Mouse (Mus musculus) gastrocnemius, adult 8-10 months (tissue): ENCODE results near the gene Grid2. TPM values are rescaled to one million over a fixed set of nuclear protein-coding genes. Genes with fewer than 3 reads are reported as not detected.

Experiments
- DNase-seq, 2 experiments: peaks; one replicate each; pipeline ENCODE4 v3.0.0; 2022; ENCODE audit warnings: low spot score in 2 of 2
- total RNA-seq, 4 experiments: library from RNA; stranded (reverse); gene quantifications; 2 replicates each; pipeline ENCODE4 v1.2.4; 2022

Grid2 gene
- total RNA-seq, 4 experiments from 2014 or later: not detected

DNA sequence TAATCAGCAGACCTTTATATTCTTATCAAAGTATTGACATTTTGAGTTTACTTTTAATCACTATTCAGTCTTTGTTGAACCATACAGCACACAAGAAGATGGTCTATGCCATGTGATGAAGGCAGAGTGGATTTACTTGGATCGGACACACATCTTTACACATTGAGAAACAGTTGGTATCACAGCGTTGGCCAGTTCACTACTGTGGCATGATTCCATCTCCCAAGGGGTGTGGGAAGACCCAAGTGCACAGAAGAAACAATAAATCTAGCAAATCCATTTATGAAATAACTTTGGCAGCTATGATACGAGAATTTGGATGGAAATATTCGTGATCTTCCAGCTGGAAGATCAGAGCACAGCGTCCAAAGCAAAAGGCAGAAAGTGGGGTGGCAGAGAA, 792.3 kb downstream of the Grid2 start:
- DNase-seq: no peak

DNA sequence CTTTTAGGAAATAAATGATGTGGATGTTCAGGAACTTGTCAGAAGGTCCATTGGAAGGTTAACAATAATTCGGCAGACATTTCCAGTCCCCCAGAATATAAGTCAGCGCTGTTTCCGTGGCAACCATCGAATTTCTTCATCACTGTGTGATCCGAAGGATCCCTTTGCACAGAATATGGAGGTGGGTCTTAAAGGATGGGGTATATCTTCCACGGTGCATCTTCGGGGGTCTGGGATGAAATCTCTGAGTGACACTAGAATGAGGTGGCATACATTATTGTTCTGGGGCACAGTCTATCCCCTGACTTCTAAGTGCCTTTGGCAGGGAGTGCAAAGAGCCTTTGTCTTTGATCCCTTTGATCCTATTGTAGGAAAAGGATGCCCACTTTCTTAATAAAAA, 808.2 kb downstream of the Grid2 start:
- DNase-seq: no peak

DNA sequence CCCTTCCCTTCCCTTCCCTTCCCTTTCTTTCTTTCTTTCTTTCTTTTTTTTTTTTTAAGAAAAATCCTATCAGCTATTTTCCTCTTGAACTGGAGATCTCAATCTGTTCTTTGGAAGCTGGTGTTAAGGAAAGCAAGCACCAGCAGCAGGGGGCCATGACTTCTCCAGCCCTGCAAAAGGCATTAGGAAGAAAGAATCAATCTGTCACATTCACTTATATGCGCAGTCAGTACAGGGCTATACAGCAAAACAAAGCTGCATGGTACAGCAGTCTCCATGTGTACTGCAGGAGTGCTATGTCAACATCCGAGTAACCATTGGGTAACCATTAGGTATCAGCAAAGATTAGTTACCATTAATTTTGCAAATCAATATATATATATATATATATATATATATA, 809.0 kb downstream of the Grid2 start:
- DNase-seq: no peak

DNA sequence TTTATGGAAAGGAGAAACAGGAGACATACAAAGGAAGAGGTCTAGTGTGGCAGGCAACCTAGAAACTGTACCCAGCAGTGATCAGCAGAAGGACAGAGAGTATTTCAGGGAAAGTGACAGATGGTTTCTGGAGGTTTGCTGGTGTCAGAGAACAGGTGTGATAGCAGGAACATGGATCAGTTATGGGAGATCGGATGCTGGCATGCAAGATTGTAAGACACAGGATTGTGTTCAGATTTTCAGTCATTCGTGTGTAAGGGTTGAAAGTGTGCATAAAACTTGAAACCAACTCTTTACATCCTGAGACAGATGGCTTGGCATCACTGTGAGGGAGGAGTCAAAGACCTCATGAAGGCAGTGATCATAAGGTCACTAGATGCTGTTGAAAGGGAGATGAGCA, 817.7 kb downstream of the Grid2 start:
- DNase-seq: no peak

DNA sequence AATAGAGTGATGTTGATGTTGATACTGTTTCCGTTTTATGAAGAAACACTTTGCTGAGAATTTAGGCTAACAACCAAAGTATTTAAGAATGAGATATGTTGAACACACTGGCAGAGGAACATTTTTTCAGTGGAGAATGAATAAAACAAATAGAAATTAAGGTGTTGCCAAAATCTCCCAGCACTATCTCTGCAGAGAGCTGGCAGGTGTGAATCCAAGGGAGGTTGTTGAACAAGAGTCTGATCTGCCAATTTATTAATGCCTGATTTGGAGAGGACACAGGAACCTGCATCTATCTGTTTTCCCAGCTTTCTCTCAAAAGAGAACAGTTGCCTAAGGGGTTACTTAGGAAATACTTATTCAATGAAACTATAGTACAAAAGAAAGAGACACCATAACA, 822.2 kb downstream of the Grid2 start:
- no peak for DNase-seq

DNA sequence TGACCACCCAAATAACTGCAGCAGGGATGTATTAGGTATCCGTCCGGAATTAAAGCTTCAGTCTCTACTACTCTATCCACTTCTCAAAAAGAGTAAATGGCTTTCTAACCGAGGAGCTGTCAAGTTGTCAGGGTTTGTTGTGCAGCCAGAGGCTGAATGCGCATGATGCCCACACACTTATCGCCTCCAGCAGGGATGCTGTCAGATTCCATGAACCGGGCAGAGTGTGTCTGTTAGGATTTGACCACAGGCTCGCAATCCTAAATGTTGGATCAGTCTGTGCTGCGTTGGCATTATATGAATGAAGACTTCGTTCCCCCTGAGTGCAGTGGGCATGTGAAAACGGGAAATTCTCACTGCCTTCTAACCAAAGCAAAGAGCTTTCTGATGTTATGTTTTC, 843.0 kb downstream of the Grid2 start:
- no peak for DNase-seq

DNA sequence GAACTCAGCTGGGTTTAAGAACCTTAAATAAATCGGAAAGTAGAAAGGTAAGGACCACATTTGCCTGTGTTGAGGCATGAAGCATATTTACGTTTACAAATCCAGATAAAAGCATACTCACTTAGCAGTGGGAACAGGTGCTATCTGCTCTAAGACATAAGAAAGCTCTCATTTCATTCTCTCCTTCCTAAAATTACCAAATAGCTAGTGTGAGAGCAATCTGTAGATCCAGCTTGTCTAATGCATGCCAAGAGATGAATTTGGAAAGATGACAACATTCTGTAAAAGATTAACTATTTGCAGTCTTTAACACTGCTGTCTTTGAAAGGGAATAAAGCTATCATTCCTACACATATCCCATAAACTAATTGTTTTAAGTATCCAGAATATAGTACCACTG, 858.9 kb downstream of the Grid2 start:
- no peak for DNase-seq

DNA sequence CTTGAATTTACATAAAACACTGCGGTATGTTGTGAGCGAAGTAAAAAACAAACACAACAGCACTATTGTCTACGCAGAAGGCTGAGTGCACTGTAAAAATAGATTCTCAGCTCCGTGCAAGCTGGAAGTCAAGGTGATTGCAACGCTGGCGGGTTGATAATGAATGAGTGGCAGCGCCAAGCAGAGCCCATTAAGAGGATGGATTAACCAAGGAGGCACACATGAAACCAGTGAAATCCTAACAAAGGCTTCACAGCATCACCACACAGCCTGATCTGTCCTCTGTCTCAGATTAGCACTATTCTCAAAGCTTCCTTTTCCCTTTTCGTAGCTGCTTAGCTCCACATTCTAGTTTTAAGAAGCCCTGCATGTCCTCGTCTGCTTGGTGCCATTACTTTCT, 880.6 kb downstream of the Grid2 start:
- DNase-seq: no peak

DNA sequence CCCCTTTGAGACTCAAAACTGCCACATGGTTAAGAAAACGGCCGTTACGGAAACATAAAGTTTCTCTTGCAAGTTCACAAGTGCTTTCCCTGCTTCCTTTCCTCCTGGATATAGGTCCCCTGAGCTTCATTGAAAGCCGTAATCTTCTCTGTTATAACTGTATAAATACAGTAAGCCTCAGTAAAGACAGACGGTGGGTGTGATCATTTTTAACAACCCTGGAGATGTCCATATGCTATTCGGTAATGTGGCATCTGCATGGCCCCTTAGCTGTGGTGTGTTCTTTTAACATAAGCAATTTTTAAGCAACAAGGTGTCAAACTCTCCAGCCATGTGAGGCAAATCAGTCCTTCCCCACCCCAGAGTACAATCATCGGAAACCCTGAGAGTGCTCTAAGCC, 892.9 kb downstream of the Grid2 start:
- no peak for DNase-seq

DNA sequence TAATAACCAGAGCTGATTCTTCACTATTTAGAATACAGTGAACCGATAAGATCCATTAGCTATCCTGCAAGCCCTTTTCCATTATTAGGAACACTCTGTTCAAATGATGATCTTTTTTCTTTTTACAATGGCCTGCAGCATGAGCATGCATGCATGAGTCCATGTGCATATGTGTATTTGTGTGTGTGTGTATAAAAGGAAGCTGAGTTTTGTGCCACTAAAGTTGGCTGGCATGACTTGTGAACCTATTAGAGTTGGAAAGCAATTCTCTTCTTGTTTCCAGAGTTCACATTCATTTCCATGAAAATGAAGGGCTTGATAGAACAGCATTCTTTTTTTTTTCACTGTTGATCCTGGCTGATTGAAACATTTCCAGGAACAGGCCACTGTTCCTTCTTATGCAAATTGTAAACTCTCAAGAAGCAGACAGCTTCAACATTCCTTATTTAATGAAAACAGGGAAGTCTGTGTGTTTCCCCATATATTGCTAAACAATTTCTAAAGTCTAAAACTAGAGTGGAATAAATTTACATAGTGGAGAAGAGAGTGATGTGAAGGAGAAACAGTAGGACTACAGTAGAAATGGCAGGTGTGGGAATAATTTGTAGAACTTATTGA, 919.4 kb downstream of the Grid2 start:
- DNase-seq: no peak

DNA sequence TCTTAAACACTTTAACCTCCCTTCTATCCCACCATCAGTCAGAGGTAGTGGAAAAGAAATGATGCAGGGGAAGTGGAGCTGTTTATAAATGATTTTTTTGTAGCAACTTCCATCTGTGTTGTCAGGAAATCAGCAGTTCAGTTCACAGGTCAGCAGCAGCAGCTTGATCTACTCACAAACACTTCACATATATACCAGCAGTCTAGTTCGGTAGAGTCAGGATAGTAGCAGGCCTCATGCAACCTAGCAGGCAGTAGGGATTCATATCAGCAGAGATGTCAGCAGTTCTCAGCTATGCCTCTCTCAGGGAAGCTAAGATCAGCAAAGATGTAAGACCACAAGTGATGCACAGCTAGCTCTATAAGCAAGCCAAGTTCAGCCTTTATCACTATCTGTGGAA, 938.0 kb downstream of the Grid2 start:
- no peak for DNase-seq

DNA sequence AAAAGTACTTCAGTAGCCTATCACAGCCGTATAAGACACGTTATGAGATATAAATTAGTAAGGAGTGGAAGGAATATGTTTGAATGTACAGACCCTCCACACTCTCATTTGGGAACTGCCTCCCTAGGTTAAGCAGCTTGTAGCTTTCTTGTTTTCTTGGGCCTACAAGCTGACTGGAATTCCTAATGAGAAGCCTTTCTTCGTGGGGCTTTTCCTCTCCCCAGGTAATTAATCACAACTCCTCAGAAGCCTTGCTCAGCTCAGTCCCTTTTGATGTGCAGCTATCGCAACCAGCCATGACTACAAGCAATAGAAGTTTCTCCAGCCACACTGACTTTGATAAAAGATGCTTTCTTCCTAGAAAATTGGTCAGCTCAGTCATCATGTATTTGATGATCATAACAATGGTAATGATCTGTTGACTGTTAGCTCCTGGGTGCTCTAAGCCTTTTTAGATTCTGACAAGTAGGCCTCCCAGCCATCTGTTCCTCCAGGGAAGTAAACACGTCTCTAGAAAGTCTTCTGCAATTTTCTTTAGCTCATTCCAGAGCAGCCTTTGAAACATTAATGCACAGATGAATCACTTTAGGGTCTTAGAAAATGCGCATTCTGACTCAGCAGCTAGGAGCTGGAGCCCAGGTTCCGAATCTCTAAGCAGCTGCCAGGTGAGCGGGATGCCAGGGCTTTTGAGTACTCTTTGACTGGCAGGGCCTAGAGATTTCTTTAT, 946.9 kb downstream of the Grid2 start:
- DNase-seq: no peak

DNA sequence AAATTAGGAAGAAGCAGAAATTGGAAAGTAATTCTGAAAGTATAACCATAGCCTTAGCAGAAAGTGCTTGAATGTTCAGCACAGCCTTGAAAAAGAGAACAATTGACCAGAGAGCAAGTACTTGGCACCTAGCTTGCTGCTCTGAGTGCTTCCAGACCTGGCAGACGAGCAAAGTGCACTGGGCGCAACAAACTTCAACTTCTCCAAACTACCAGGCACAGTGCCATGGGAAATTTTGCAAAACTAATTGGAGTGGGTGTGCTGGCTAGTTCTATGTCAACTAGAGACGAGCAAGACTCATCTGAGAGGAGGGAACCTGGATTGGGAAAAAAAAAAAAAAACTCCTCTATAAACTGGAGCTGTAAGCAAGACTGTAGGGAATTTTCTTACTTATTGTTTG, 980.7 kb downstream of the Grid2 start:
- no peak for DNase-seq

DNA sequence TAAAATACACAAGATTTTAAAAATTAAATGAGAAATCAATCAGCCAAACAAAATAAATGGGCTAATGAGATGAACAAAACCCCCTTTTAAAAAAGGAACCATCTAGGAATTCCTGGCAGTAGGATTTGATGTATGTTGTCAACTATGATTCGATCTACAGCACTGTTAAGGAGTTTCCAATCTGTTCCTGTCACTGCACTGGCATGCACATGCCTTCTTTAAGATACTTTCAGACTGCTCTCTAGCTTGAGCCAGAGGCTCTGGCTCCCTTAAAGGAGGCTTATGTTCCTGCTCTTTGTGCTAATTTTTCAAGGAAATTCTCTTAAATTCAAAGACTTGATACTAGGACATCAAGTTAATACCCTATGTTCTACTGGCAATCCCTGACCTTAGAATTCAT, 984.9 kb downstream of the Grid2 start:
- DNase-seq: no peak

DNA sequence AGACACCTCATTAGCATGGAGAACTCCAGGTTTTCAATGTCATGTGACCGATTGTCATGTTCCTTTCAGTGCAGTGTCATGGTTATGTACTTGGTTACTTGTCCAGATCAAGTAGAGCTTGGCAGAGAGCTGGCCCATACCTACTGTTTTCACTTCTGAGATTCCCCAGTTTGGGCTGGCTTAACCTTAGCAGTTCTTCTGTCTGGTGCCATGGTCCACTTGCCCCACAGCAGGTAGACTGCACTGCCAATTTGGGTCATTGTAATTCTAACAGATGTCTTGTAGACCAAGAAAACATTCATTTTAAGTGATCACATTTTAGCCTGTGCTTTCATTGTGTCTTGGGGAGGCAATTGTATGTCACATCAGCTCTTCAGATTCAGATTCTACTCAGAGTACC, 990.3 kb downstream of the Grid2 start:
- DNase-seq: no peak

DNA sequence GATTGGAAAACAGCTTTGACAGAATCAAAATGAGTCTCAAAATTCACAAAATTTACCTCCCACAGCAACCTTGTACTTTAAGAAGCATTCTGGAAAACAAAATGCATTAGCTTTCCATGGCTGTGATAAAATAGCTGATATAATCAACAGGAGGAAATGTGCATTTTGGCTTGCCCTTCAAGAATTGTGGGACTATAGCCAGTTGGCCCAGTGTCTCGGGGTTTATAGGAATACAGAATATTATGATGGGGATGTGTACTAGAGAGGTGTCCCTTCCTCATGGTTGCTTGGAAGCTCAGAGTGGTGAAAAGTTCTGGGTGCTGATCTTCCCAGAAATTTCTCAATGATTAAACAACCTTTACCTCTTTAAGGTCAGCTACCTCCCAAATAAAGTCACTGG, 995.4 kb downstream of the Grid2 start:
- no peak for DNase-seq

DNA sequence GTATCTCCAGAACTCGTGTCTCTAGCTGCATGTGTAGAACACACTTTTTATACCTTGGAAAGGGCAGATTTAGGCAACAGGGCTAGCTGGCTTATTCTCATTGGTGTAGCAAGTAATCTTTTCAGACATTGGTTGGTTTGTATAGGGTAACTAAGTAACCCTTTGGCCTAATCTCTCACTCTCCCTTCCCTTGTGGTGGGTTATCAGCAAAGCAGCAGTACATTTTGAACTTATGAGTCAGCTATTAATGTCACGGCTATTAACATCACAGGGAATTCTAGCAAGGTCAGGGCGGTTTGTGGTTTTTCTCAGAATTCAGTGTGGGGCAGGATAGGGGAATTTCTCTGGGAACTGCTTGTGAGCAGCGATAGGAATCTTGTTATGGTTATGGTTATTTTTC, 1007.8 kb downstream of the Grid2 start:
- DNase-seq: no peak

DNA sequence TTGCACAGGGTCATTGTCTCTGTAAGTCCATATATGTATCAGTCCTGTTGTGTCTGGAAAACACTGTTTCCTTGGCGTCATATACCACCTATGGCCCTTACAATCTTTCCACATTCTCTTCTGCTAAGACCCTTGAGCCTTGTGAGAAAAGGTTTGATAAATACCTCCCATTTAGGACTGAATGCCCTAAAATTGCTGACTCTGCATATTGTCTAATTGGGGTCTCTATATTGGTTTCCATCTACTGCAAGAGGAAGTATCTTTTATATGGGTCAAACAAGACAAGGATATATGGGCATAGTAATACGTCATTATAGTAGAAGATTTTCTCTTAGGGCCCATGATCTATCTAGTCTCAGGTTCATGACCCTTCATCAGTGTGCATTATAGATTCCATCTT, 1008.5 kb downstream of the Grid2 start:
- no peak for DNase-seq

DNA sequence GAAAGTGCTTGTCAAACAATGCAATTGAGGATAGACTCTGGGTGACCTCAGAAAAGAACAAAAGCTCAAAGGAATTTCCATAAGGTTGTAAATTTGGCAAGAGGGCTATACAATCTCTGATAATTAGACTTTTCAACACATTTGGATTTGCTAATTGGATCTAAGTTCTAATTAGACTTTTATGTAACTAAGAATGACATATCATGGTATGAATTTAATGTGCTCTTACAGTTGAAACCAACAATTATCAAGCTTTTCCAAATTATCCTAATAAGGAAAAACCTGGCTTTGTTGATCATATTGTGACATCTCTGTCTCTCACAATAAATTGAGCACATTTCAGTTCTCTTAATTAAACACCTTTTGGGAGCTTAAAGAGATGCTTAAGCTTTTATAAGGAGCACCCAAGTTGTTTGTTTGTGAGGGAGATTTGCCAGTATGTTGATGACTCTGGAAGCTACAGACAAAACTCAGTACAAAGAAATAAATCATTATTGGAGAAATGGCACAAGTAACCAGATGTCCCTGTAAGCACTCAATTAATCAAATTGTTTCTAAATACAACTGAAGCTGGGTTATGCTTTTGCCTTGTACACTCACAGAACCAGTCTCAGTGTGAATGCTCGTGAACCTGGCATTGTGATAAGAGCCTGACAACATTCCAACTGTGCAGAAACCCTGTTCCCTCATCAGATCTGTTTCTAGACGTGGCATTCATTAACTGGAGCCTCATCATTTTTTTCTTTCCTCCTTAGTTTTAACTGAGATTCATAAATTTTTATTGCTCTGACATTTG, 1018.8 kb downstream of the Grid2 start:
- DNase-seq: no peak

DNA sequence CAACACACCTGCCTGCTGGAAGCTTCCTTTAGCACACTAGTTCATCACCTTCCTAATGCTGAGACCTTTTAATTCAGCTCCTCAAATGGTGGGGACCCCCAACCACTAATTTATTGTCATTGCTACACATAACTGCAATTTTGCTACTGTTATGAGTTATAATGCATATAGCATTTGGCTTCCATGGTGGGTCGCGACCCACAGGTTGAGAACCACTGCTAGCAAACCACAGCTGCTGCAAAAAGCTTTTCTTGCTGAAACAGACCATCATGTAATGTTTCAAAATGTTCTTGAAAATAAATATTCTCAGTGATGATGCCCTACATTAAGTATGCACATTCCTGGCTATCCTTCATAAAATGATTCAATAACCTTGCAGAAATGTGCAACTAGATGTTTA, 1024.3 kb downstream of the Grid2 start:
- DNase-seq: no peak

DNA sequence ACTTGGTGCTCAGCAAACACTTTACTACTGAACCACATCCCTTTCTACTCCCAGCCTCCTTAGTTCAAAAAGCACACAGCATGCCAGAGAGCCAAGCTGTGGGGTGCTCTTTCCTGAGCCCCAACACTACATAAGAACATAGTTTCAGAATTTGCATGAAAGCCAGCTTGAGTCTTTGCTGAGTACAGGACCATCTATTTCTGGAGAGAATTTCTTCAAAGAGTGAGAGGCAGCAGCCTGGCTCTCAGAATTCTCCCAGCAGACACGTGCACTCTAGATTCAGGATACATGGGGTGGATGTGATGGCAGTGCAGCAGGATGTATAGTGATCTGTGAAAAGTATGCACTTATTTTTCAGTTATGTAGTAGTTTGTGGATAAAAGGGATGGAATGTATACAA, 1038.1 kb downstream of the Grid2 start:
- no peak for DNase-seq

DNA sequence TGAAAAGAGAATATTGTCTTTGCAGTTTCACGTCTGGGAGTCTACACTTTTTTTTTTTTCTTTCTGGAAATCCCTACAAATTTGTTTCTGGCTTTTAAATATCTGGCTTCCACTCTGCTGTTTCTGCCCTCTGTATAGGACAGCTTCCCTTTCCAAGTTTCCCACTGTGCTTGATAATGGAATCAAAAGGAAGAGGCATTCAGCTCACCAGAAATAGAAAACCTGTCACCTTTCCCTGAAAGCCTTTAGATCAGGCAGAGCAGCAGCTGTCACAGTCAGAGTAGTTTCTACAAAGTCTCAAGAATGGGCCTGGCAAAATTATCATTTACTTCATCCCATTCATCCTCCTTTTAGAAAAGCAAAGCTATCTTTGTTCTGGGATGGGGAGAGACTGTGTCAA, 1042.0 kb downstream of the Grid2 start:
- no peak for DNase-seq
